Mouse (Mus musculus) MEL (cell line): ENCODE data around the gene Bdh1.

Experiments used
- CTCF ChIP-seq, 3 experiments: IDR thresholded peaks in 2 of 3; conservative IDR thresholded peaks in 1 of 3; 2 replicates each; pipeline ENCODE4 v1.5.1; 2011 to 2012; ENCODE audit warnings: low read length in 3 of 3, low read depth in 2 of 3, mild to moderate bottlenecking in 2 of 3, improper control_type of control experiment in 1 of 3, inconsistent platforms in 1 of 3, mixed read lengths in 1 of 3, moderate library complexity in 1 of 3; ENCODE audit not compliant: control insufficient read depth in 1 of 3, insufficient read depth in 1 of 3, poor library complexity in 1 of 3, severe bottlenecking in 1 of 3
- ELF1 ChIP-seq: IDR thresholded peaks from 2 replicates; pipeline ENCODE4 v1.6.1; 2014; ENCODE audit warnings: low read depth, mild to moderate bottlenecking, inconsistent platforms, low read length, improper control_type of control experiment, moderate library complexity
- TAL1 ChIP-seq: IDR thresholded peaks from 2 replicates; pipeline ENCODE4 v1.6.1; 2012; ENCODE audit warnings: mild to moderate bottlenecking, inconsistent platforms, low read length, moderate library complexity, mixed read lengths

DNA sequence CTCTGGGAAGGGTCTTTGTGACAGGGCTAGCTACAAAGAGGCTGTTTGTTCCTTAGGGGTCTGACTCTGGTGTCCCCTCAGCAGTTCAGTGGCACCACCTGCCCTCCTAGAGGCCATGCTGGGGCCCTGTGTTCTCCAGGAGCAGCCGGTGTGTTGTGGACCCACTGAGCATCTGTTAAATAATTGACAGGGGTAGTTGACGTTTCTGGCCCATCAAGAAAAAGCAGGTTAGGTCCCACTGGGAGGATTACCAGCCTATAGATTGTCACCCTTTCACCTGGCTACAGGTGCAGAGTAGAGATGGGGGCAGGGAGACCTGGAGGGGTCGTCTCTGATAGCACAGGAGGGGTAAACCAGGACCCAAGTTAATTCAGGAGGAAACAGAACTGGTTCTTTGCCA lies 29.2 kb downstream of the Bdh1 start:
- TF ChIP-seq CTCF (IDR thresholded peaks at IDR 0.05 in 2 of 3, conservative IDR thresholded peaks at IDR 0.05 in 1 of 3; ENCODE audit: control insufficient read depth in 1 of 3, insufficient read depth in 1 of 3, low read depth in 2 of 3, low read length in 3 of 3, poor library complexity in 1 of 3, severe bottlenecking in 1 of 3) (no peak), ELF1 (no peak), TAL1 (no peak)
